Mouse (Mus musculus): ENCODE results near the gene Exoc6.

Exoc6 gene

GRCm38 (mm10) chr19:37570966-37571718, 20.9 kb downstream of the Exoc6 start:
- DNase-seq (ENCODE audit: extremely low read depth, low read depth, low spot score): no peak

GRCm38 (mm10) chr19:37574802-37575201, 24.6 kb downstream of the Exoc6 start:
- no peak for DNase-seq (ENCODE audit: extremely low read depth, low read depth, low spot score)

GRCm38 (mm10) chr19:37579607-37580006, 29.4 kb downstream of the Exoc6 start:
- DNase-seq (ENCODE audit: extremely low read depth, low read depth, low spot score): no peak

GRCm38 (mm10) chr19:37580438-37580837, 30.2 kb downstream of the Exoc6 start:
- no peak for DNase-seq (ENCODE audit: extremely low read depth, low read depth, low spot score)

- DNase-seq (ENCODE audit: extremely low read depth, low read depth, low spot score): no peak
These were observed 35.0 kb downstream of the Exoc6 start for GRCm38 (mm10) chr19:37585210-37585609.

- DNase-seq (ENCODE audit: extremely low read depth, low read depth, low spot score): no peak
These were observed 35.5 kb downstream of the Exoc6 start for GRCm38 (mm10) chr19:37585684-37586083.

- no peak for DNase-seq (ENCODE audit: extremely low read depth, low read depth, low spot score)
These were observed 40.3 kb downstream of the Exoc6 start for GRCm38 (mm10) chr19:37590544-37590943.

GRCm38 (mm10) chr19:37601968-37602848, 52.0 kb downstream of the Exoc6 start:
- DNase-seq (ENCODE audit: extremely low read depth, low read depth, low spot score): peak; percentile 10

- DNase-seq (ENCODE audit: extremely low read depth, low read depth, low spot score): no peak
These were observed 59.8 kb downstream of the Exoc6 start for GRCm38 (mm10) chr19:37609991-37610390.

GRCm38 (mm10) chr19:37612893-37613292, 62.7 kb downstream of the Exoc6 start:
- no peak for DNase-seq (ENCODE audit: extremely low read depth, low read depth, low spot score)

- no peak for DNase-seq (ENCODE audit: extremely low read depth, low read depth, low spot score)
These were observed 64.9 kb downstream of the Exoc6 start for GRCm38 (mm10) chr19:37615039-37615630.

GRCm38 (mm10) chr19:37647994-37648393, 97.8 kb downstream of the Exoc6 start:
- no peak for DNase-seq (ENCODE audit: extremely low read depth, low read depth, low spot score)

- DNase-seq (ENCODE audit: extremely low read depth, low read depth, low spot score): no peak
These were observed 100.3 kb downstream of the Exoc6 start for GRCm38 (mm10) chr19:37650526-37650925.

GRCm38 (mm10) chr19:37654012-37654411, 103.8 kb downstream of the Exoc6 start:
- DNase-seq (ENCODE audit: extremely low read depth, low read depth, low spot score): no peak

GRCm38 (mm10) chr19:37656441-37656840, 106.2 kb downstream of the Exoc6 start:
- no peak for DNase-seq (ENCODE audit: extremely low read depth, low read depth, low spot score)

GRCm38 (mm10) chr19:37665256-37665655, 115.0 kb downstream of the Exoc6 start:
- DNase-seq (ENCODE audit: extremely low read depth, low read depth, low spot score): no peak

GRCm38 (mm10) chr19:37667855-37668594, 117.8 kb downstream of the Exoc6 start:
- DNase-seq (ENCODE audit: extremely low read depth, low read depth, low spot score): no peak

GRCm38 (mm10) chr19:37668657-37669056, 118.4 kb downstream of the Exoc6 start:
- no peak for DNase-seq (ENCODE audit: extremely low read depth, low read depth, low spot score)

GRCm38 (mm10) chr19:37669486-37669885, 119.3 kb downstream of the Exoc6 start:
- no peak for DNase-seq (ENCODE audit: extremely low read depth, low read depth, low spot score)

GRCm38 (mm10) chr19:37673393-37673792, 123.2 kb downstream of the Exoc6 start:
- no peak for DNase-seq (ENCODE audit: extremely low read depth, low read depth, low spot score)

GRCm38 (mm10) chr19:37685281-37685680, 135.1 kb downstream of the Exoc6 start, which contains the start of gene Cyp26c1:
Cyp26c1 (plus strand) TSS chr19:37685581.
- DNase-seq (ENCODE audit: extremely low read depth, low read depth, low spot score): no peak
